Mouse (Mus musculus): Measurements from ENCODE around the gene Oard1. TPM values are rescaled to one million over a fixed set of nuclear protein-coding genes. Genes with fewer than 3 reads are reported as not detected.
A peak's percentile ranks its signal among the peaks of the same experiment; 100 is the strongest.

Oard1 gene
- 10 to 100 TPM; 19.1 to 22.8 TPM for total RNA-seq (2021)
- long read RNA-seq, experiment 1, transcript Oard1-202 (6 exons, 1,324 nt), result major isoform, 9 of 37 reads
- long read RNA-seq, experiment 1, partial matches to known transcripts, result 4 of 37 reads
- long read RNA-seq, experiment 1, other reads (novel, unspliced or antisense), result 21 of 37 reads
- long read RNA-seq, experiment 2, transcript Oard1-202 (6 exons, 1,324 nt), result major isoform, 7 of 23 reads
- long read RNA-seq, experiment 2, partial matches to known transcripts, result 1 of 23 reads
- long read RNA-seq, experiment 2, other reads (novel, unspliced or antisense), result 11 of 23 reads

DNA sequence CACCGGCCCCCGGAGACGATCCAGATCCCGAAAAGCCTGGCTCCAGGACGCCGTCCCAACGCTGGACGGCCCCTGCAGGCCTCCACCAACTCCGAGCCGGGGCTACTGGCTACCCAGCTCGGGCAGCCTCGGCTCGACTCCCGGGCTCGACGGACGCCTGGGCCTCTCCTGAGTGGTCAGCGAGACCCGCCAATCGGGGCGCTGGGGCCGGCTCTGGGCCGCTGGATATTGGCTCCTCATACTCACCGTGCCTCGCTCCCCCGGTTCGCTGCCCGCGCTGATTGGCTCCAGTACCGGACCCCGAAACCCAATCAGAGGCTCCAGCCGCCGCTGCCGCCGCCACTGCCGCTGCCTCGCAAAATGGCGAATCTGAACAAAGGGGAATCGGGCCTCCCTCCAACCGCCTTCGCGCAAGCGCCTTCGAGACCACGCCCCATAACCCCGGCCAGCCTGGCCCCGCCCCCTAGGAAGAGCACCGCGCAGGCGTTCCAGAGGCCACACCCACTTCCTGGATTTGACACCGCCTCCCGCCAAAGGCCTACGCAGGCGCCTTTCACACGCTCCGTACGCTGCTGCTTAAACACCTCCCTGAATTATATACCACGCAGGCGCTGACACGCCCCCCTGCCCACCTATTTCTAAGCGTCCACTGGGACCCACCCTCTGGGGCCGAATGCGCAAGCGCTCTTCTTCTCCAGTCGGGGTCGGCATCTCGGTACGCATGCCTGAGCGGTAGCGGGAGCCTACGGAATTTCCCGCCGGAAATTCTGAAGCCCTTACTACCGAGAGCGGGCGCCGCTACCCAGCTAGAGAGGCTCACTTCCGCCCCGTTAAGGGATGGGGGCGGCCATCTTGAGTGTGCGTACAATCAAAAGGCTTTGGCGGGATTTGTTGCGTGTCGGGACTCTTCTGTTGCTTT, at the start of gene Oard1, which contains the start of gene Nfya:
Oard1 (plus strand) TSS at position 635 of the 919 bp plus-strand sequence.
Nfya (minus strand) TSS at position 527 of the 919 bp plus-strand sequence.
- peak; percentile 100 for DNase-seq

DNA sequence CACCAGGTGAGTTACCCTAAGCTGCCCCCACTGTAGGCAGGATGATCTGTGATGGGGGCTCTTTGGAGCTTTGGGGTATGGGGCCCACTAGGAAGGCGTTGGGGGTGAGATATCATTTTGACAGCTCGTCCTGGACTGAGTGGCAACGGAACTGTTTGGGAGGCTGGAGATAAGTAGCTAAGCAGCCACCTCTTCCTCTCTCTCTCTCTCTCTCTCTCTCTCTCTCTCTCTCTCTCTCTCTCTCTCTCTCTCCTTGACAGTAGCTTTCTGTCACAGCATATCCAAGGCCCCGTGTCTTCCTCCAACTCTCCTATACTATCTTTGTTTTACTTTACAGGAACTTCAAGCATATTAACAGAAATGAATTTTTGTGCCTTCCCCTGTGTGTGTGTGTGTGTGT, 49.4 kb upstream of the Oard1 start:
- no peak for DNase-seq

- DNase-seq, result no peak
Measured at GRCm38 (mm10) chr17:48362346-48362745, 47.5 kb upstream of the Oard1 start.

DNA sequence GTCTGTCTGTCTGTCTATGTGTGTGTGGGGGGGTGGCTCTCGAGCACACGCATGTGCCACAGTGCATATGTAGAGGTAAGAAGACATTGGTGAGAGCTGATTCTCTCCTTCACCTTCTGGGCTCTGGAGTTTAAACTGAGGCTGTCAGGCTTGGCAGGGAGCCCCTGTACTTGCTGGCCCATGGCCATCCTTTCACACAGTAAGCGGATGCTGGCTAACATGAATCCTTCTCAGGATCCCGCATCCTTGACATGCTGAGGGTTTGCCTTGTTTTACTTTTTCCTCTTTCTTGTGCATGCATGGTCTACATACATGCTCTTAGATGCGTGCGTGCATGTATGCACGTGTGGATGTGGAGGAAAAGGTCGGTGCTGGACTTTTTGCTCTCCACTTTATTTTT, 46.8 kb upstream of the Oard1 start:
- DNase-seq, result peak; percentile 67

DNA sequence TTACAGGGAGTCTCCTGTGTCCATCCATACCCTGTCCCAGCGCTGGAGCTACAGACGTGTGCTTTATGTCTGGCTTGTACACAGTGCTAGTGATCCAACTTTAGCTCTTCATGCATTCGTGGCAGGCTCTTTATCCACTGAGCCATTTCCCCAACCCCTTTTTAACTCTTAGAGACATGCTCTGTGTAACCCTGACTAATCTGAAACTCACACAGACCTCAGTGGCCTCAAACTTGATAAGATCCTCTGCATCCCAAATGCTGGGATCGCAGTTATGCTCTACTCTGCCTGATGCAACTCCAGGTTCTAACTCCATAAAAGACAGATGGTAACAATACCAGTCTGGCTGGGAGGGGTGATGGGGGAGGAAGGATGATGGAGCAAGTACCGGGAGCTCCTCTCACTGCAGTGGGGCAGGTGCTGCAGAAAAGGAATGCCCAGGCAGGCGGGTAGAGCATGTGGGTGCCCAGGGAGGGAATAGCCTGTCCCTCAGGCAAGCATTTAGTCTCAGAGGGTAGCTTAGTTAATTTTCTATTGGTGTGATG, 46.3 kb upstream of the Oard1 start:
- no peak for DNase-seq

- no peak for DNase-seq
Measured at GRCm38 (mm10) chr17:48365511-48366155, 44.2 kb upstream of the Oard1 start.

- no peak for DNase-seq
Measured at GRCm38 (mm10) chr17:48366806-48367205, 43.0 kb upstream of the Oard1 start.

DNA sequence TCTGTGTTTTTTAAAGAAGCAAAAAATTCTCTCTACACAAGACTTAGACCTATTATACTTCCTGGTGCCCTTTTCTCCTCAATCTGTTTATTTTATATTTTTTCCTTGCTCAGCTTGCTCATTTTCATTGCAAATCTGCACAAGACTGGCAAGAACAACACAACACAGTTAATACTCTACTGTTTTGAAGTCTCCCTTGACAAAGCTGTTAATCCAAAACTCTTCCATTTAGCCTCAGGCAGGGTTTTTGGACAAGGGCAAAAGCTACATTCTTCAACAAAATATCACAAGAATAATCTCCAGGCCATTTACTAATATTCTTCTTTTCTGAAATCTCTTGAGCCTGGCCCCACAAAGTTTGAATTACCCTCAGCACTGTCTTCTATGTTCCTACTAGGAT, 38.2 kb upstream of the Oard1 start:
- DNase-seq, result no peak

DNA sequence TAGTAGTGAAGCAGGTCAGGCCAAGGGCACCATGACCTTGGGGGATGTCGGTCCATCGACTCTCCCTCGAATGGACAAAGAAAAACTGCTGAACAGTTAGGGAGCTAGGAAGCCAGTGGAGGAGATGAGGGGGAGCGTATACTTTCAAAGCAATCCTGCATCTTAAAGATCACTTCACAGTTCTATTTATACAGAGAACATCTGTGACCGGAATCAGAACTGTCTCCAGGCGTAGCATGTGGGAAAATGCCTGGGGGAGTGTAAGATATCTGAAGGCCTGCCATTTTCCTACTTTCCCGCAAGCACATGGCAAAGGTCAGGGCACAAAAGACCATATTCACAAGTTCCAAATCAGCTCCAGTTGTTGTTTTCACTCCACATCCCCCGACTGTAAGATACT, 36.8 kb upstream of the Oard1 start:
- no peak for DNase-seq

GRCm38 (mm10) chr17:48376102-48376501, 33.7 kb upstream of the Oard1 start:
- no peak for DNase-seq

DNA sequence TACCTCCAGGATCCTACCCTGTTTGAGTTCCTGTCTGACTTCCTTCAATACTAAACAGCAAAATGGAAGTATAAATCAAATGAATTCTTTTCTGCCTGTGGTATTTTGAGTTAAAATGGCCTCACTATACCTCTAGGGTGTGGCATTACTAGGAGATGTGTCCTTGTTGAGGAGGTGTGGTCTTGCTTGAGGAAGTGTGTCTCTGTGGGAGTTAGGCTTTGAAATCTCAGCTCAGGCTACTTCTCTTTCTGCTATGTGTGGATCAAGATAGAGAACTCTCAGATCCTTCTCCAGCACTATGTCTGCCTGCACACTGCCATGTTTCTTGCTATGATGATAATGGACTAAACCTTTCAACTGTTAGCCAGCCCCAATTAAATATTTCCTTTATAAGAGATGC, 30.8 kb upstream of the Oard1 start:
- no peak for DNase-seq

GRCm38 (mm10) chr17:48385786-48386461, 23.9 kb upstream of the Oard1 start:
- no peak for DNase-seq

DNA sequence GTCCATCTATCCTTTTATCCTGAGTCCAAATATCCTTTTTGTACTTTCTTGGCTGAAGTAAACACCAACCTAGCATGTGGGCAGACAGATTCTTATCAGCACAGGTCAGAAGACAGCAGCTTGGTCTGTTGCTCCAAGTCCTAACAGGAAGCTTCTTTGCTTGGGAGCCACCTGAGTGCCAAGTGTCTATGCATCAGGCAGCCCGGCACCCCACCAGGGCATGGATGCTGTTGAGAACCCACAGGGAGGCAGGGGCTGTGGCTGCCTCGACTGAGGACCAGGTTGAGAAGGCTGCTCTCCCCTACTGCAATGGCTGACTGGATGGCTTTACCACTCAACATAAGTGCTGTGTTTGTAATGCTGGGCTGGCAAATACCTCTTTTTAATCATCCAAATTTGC, 21.1 kb upstream of the Oard1 start:
- no peak for DNase-seq

GRCm38 (mm10) chr17:48389442-48389841, 20.4 kb upstream of the Oard1 start:
- DNase-seq, result no peak

GRCm38 (mm10) chr17:48391446-48391845, 18.4 kb upstream of the Oard1 start:
- DNase-seq, result no peak

DNA sequence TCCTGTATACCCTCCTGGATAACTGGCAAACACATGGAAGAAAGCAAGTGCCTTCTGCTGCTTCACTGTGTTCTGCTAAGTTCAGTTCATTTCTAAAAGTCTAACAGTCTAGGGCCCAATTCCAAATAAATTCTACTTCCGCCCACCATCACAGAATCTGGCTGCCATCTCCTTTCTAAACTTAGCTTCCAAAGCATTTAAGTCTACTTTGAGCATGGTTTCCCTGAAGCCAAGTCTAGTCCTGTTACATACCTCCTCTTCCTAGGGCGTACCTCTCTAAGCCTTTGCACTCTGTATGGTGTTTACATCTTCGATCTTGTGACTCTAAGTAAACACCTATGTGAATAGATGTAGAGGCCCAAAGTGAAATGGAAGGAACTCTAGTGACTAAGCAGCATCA, 17.2 kb upstream of the Oard1 start:
- DNase-seq, result no peak

GRCm38 (mm10) chr17:48401710-48402109, 8.1 kb upstream of the Oard1 start:
- DNase-seq, result no peak

DNA sequence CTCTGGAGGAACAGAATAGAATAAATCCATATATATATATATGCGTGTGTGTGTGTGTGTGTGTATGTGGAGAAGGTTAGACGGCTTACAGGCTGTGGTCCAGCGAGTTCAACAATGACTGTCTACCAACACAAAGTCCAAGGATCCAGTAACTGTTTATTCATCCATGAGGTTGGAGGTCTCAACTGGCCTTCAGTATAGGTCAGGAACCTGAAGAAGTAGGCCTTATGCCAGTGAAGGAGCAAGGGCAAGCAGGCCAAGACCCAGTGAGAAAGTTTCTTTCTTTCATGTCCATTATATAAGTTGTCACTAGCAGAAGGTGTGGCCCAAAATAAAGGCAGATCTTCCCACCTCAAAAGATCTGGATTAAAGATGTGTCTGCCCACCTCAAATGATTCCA, 7.1 kb upstream of the Oard1 start:
- DNase-seq, result no peak

DNA sequence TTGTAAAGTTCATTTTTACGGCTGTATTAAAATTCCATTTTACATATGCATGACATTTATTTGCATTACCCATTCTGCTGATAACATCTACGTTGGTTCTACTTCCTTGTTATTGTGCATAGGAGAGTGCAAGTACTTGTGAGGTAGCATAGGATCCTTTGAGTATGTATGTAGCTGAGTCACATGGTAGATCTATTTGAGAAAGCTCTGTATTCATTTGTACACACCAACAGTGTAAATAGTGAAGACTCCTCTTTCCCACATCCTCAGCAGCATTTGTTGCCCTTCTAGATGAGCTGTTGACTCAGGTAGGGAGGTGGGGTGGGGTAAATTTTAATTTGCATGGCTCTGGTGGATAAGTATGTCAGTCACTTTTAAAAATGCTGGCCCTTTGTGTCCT, 6.0 kb upstream of the Oard1 start:
- no peak for DNase-seq

DNA sequence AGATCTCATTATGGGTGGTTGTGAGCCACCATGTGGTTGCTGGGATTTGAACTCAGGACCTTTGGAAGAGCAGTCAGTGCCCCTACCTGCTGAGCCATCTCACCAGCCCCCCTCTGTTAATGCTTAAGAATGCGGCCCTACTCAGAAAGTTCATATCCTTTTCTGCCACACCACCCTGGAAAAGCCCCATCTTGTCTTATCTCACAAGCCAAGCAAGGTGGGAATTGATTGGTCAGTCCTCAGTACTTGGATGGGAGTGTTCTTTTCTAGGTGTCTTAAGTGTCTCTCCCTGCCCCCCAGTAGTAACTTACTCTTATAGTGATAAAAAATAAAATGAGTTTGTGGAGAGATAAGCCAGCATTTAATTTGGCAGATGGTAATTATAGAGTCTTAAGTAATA, 5.1 kb upstream of the Oard1 start:
- DNase-seq, result no peak

- no peak for DNase-seq
Measured at GRCm38 (mm10) chr17:48407154-48407553, 2.7 kb upstream of the Oard1 start.

DNA sequence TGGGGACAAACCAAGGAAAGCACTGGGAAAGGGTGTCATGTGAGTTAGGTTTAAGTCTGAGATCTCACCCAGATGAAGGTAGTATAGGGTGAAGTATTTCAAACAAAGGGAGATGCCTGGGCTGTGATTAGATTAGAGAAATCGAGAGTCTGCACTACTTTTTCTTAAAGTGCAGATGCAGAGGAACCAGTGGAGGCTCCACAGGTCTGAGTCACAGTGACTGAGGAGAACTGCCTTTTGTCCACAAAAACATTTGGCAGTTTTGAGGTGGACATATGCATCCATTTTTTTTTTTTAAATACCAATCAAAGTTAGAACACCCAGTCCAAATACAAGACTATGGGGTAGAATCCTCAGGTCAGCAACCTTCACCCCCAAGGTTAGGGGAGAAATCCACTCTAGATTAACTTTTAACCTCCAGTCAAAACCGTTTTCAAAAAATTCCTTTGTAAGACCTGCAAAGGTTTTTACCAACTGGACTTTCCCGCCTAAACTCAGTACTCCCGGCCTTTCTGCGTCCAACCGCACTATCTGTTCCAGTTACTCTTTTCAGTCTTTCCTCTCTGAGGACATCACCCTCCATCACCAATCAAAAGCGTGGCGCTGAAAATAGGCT, 1.8 kb upstream of the Oard1 start:
- no peak for DNase-seq

All from adrenal gland, postnatal 10 days (tissue).